Mouse (Mus musculus) thymus, adult 2 months (tissue): ENCODE data around the gene Fkbp15. TPM values are rescaled to one million over a fixed set of nuclear protein-coding genes. Genes with fewer than 3 reads are reported as not detected.

Experiments used
- DNase-seq: peaks from one replicate; pipeline ENCODE4 v3.0.0; 2021
- H3K27ac ChIP-seq: fragments of 200-500 bp; 2 replicates; pipeline ENCODE4 v1.5.1; 2012; ENCODE audit warnings: low read length, control low read depth; ENCODE audit not compliant: control insufficient read depth, insufficient read depth
- H3K27me3 ChIP-seq: fragments of 200-500 bp; 2 replicates; pipeline ENCODE4 v1.6.1; 2012; ENCODE audit warnings: mild to moderate bottlenecking, low read length, moderate library complexity, mixed read lengths; ENCODE audit not compliant: control insufficient read depth, insufficient read depth
- H3K36me3 ChIP-seq: fragments of 200-500 bp; 2 replicates; pipeline ENCODE4 v1.6.1; 2012; ENCODE audit warnings: mild to moderate bottlenecking, low read length, moderate library complexity; ENCODE audit not compliant: control insufficient read depth, insufficient read depth
- H3K4me1 ChIP-seq: fragments of 200-500 bp; replicated peaks from 2 replicates; pipeline ENCODE4 v1.6.1; 2012; ENCODE audit warnings: low read length; ENCODE audit not compliant: control insufficient read depth, insufficient read depth
- H3K4me3 ChIP-seq: fragments of 200-500 bp; 2 replicates; pipeline ENCODE4 v1.5.1; 2012; ENCODE audit warnings: mild to moderate bottlenecking, low read length, control low read depth, moderate library complexity; ENCODE audit not compliant: control insufficient read depth, insufficient read depth
- CTCF ChIP-seq: fragments of 200-500 bp; IDR thresholded peaks from 2 replicates; pipeline ENCODE4 v1.5.1; 2012; ENCODE audit warnings: mild to moderate bottlenecking, control low read depth, low read length, moderate library complexity, borderline replicate concordance; ENCODE audit not compliant: control insufficient read depth, poor library complexity, insufficient read depth; ENCODE audit errors: extremely low read depth
- POLR2A ChIP-seq: fragments of 200-500 bp; IDR thresholded peaks from 2 replicates; pipeline ENCODE4 v1.6.1; 2012; ENCODE audit warnings: mild to moderate bottlenecking, low read length, control low read depth, moderate library complexity; ENCODE audit not compliant: control insufficient read depth, poor library complexity, insufficient read depth; ENCODE audit errors: extremely low read depth
- WGBS: fragments of 180-500 bp; shearing (Covaris S2); methylation state at CpG from one replicate; pipeline ENCODE4 v1.1.7; 2018; 5-methylcytosine and 5-hydroxymethylcytosine counted together
- polyA plus RNA-seq: library from polyadenylated mRNA; depleted of rRNA; stranded (reverse); fragments of >200 nt; gene quantifications from 2 replicates; pipeline ENCODE4 v1.2.3, GENCODE M21; 2012

Gene Fkbp15
- polyA plus RNA-seq, 1 experiment, result 59.3 TPM

DNA sequence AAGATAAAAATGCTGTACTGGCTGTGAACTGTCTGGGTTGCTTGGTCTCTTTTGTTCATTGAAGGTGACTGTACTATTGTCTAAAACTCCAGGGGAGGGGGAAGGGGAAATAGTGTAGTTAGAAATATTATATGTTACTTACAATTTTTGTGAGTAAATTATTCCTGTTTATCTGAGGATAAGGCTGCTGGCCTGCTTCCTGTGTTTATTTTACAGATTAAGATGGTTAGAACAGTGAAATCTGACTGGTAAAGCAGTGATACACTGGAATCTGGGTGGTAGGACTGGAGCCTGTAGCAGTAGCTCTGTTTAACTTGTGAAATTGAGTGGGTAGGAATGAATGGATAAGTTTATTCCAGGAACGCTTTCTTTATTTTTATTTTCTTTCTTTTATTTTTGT, 1.6 kb upstream of the Fkbp15 start:
- WGBS, result 93% methylated on average over 1 of the region's 1 CpGs
- Histone ChIP-seq H3K4me1 (peaks cover 3% of the 10 kb centered on the region; the same call in 1 of the 2 replicates), H3K27me3 (no peaks in the 10 kb centered on the region), H3K27ac (no peak overlapping the region), H3K4me3 (no peak overlapping the region), H3K36me3 (no peaks in the 10 kb centered on the region)
- no peak for DNase-seq
- no peak for TF ChIP-seq POLR2A

DNA sequence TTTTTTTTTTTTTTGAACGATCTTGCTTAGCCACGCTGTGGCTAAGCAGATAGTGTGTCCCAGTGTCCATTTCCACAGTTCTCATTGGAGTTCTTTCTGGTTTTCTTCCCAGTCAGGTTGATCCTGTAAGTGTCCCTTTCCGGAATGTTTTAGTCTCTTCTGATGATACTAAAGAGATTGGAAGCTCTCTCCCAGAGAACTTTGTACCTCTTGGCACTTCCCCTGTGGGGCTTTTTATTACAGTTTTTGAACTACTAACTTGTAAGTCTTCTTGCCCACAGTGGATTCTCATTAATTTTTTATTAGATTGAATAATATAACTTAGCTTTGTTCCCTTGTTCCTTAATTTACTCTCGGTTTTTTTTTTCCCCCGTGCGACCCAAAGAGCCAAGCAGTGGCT, 1.2 kb upstream of the Fkbp15 start:
- Histone ChIP-seq H3K36me3 (no peaks in the 10 kb centered on the region), H3K27me3 (no peaks in the 10 kb centered on the region), H3K4me3 (no peak overlapping the region), H3K27ac (no peak overlapping the region), H3K4me1 (peaks cover 3% of the 10 kb centered on the region; the same call in 1 of the 2 replicates)
- 41% methylated on average over 6 of the region's 6 CpGs for WGBS
- TF ChIP-seq CTCF (no peak), POLR2A (no peak)
- DNase-seq, result no peak

DNA sequence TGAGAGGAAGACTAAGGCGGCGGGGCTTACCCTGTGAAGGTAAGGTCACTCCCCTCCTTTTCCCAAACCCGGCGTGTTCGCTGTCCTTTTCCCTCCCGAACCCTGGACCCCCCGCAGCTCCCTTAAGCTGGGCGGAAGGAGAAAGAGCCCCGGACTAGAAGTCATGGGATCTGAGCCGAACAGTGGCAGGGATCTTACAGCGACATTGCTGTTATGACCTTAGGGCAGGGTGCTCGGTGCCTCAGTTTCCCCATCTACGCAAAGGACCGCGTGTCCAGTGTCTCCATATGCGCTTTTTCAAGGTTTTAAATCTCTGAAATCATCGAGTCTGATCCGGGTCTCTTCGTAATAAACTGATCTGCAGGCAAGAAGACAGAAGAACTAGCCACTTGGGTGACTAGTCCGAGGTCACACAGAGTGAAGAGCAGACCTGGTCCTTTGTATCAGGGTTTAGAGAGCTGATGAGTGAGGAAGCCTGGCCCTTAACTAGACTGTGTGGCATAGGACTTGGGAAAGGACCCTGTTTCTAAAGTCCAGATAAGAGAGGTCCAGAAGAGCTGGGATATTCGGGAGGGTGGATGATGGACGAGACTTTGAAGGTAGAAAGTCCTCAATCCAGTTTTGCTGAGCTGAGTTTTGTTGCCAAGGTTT, 582 bp upstream of the Fkbp15 start:
- 1% methylated on average over 22 of the region's 22 CpGs for WGBS
- Histone ChIP-seq H3K27me3 (no peaks in the 10 kb centered on the region), H3K4me1 (peaks cover 3% of the 10 kb centered on the region; the same call in 1 of the 2 replicates), H3K4me3 (peak overlapping the region; percentile 73), H3K27ac (no peak overlapping the region), H3K36me3 (no peaks in the 10 kb centered on the region)
- TF ChIP-seq CTCF (no peak), POLR2A (no peak)
- no peak for DNase-seq

DNA sequence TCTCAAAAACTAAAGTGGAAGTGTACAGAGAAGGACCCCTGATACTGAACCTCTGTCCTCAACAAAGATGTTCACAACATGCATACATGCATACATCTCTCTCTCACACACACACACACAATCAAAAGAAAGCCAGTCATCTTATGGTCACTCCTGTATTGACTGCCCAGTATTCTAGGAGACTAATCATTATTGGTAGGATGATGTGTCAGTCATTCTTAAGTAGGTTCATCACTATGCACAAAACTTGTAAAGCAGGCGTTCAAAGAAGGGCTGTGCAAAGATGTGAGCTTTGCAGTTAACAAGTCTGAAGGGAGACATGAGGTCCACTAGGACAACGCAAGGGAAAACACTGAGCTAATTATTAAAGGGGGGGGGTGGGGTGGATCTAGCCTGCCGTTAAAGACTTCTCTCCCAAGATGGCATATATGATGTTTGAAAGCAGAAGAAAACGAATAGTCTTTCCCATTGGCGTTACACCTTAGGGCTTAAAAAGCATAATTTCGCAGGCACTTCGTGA, 1.0 kb downstream of the Fkbp15 start:
- Histone ChIP-seq H3K4me3 (no peak overlapping the region), H3K27me3 (no peaks in the 10 kb centered on the region), H3K27ac (no peak overlapping the region), H3K36me3 (no peaks in the 10 kb centered on the region; the same call in 1 of the 2 replicates), H3K4me1 (peaks cover 3% of the 10 kb centered on the region; the same call in 1 of the 2 replicates)
- no peak for DNase-seq
- TF ChIP-seq POLR2A, result no peak
- no peak for TF ChIP-seq CTCF
- 35% methylated on average over 7 of the region's 7 CpGs for WGBS

GRCm38 (mm10) chr4:62357631-62358148, 2.7 kb downstream of the Fkbp15 start:
- no peak for DNase-seq
- no peak overlapping the region for H3K27ac ChIP-seq
- no peak overlapping the region for H3K4me3 ChIP-seq

GRCm38 (mm10) chr4:62349371-62349770, 11.0 kb downstream of the Fkbp15 start:
- no peak for DNase-seq
- TF ChIP-seq CTCF (no peak), POLR2A (no peak)
- Histone ChIP-seq H3K27ac (no peak overlapping the region), H3K4me3 (no peak overlapping the region), H3K27me3 (no peaks in the 10 kb centered on the region), H3K36me3 (peaks cover 27% of the 10 kb centered on the region), H3K4me1 (no peaks in the 10 kb centered on the region)
- WGBS, result 94% methylated on average over 2 of the region's 2 CpGs

More at GRCm38 (mm10) chr4:62357631-62358148, 2.7 kb downstream of the Fkbp15 start:
- no peaks in the 10 kb centered on the region; the same call in 1 of the 2 replicates for H3K36me3 ChIP-seq
- no peak for TF ChIP-seq CTCF
- no peak for TF ChIP-seq POLR2A
- H3K27me3 ChIP-seq, result no peaks in the 10 kb centered on the region
- WGBS, result 20% methylated on average over 1 of the region's 1 CpGs
- H3K4me1 ChIP-seq, result peaks cover 3% of the 10 kb centered on the region; the same call in 1 of the 2 replicates
